Mouse (Mus musculus) stomach, postnatal 0 days (tissue): ENCODE data around the gene Zdhhc12. TPM values are rescaled to one million over a fixed set of nuclear protein-coding genes. Genes with fewer than 3 reads are reported as not detected.
"Not testable (repeated sequence)": the region's sequence is repeated elsewhere in the genome, so short reads cannot be mapped to it uniquely, and the experiment has no call there.

Experiments used
- ATAC-seq: fragments of 200-750 bp; cut with Nextera tagmentation; 2 replicates; pipeline ENCODE4 v1.8.0; 2017; ENCODE audit not compliant: low FRiP score, low TSS enrichment
- DNase-seq: peaks from one replicate; pipeline ENCODE4 v3.0.0-alpha.2; 2016; ENCODE audit warnings: low spot score
- H3K27ac ChIP-seq: fragments of 300-500 bp; sonication (generic); replicated peaks from 2 replicates; pipeline ENCODE4 v1.5.1; 2014; ENCODE audit warnings: mild to moderate bottlenecking, control low read depth
- H3K27me3 ChIP-seq: fragments of 300-500 bp; sonication (generic); 2 replicates; pipeline ENCODE4 v1.6.1; 2014; ENCODE audit warnings: low read length; ENCODE audit not compliant: control insufficient read depth, insufficient read depth
- H3K36me3 ChIP-seq: fragments of 300-500 bp; sonication (generic); 2 replicates; pipeline ENCODE4 v1.6.1; 2014; ENCODE audit warnings: low read length, mixed read lengths; ENCODE audit not compliant: control insufficient read depth, insufficient read depth
- H3K4me1 ChIP-seq: fragments of 300-500 bp; sonication (generic); replicated peaks from 2 replicates; pipeline ENCODE4 v1.6.1; 2014; ENCODE audit warnings: antibody characterized with exemption; ENCODE audit not compliant: control insufficient read depth, insufficient read depth
- H3K4me2 ChIP-seq: fragments of 300-500 bp; sonication (generic); replicated peaks from 2 replicates; pipeline ENCODE4 v1.6.1; 2014; ENCODE audit warnings: low read depth, mild to moderate bottlenecking, control low read depth, moderate library complexity
- H3K4me3 ChIP-seq: fragments of 300-500 bp; sonication (generic); 2 replicates; pipeline ENCODE4 v1.5.1; 2014; ENCODE audit warnings: low read depth, low read length, control low read depth
- H3K9ac ChIP-seq: fragments of 300-500 bp; sonication (generic); 2 replicates; pipeline ENCODE4 v1.6.1; 2014; ENCODE audit warnings: mild to moderate bottlenecking, low read length, control low read depth, mixed read lengths
- H3K9me3 ChIP-seq: fragments of 300-500 bp; sonication (generic); 2 replicates; pipeline ENCODE4 v1.6.1; 2016; ENCODE audit warnings: low read length; ENCODE audit not compliant: control insufficient read depth
- CTCF ChIP-seq: IDR thresholded peaks from 2 replicates; pipeline ENCODE4 v1.5.1; 2016; ENCODE audit warnings: antibody characterized with exemption, low read depth, mild to moderate bottlenecking, moderate library complexity
- EP300 ChIP-seq: optimal IDR thresholded peaks from 2 replicates; pipeline ENCODE3; 2016; ENCODE audit warnings: antibody characterized with exemption
- WGBS: fragments of 180-500 bp; shearing (Covaris S2); extraction: QIAGEN DNeasy Blood & Tissue Kit; methylation state at CpG from one replicate; pipeline ENCODE4 v1.1.7; 2014; 5-methylcytosine and 5-hydroxymethylcytosine counted together
- polyA plus RNA-seq: library from polyadenylated mRNA; unstranded; fragments of >200 nt; fragmentation: Nextera tagmentation; extraction: Ambion mirVana; gene quantifications from 2 replicates; pipeline ENCODE4 v1.2.1, GENCODE M21; 2015

Zdhhc12 gene
- polyA plus RNA-seq, 1 experiment from 2014 or later, result 27.8 TPM

DNA sequence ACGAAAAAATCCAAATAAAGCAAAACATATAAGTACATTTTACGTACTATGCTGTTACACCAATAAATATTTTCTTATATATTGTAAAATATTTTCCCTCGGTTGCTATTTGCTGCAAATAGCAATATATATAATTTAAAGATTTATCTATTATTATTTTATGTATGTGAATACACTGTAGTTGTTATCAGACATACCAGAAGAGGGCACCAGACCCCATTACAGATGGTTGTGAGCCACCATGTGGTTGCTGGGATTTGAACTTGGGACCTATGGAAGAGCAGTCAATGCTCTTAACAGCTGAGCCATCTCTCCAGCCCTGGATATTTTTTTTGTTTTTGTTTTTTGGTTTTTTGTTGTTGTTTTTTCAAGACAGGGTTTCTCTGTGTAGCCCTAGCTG lies 38.1 kb downstream of the Zdhhc12 start:
- H3K4me3 ChIP-seq, H3K27me3 ChIP-seq, DNase-seq, H3K4me1 ChIP-seq, H3K9me3 ChIP-seq, H3K36me3 ChIP-seq, H3K27ac ChIP-seq, H3K9ac ChIP-seq, ATAC-seq, H3K4me2 ChIP-seq: not testable (repeated sequence)
- peak; percentile 36 for TF ChIP-seq CTCF
- WGBS, result 93% methylated on average over 3 of the region's 3 CpGs

DNA sequence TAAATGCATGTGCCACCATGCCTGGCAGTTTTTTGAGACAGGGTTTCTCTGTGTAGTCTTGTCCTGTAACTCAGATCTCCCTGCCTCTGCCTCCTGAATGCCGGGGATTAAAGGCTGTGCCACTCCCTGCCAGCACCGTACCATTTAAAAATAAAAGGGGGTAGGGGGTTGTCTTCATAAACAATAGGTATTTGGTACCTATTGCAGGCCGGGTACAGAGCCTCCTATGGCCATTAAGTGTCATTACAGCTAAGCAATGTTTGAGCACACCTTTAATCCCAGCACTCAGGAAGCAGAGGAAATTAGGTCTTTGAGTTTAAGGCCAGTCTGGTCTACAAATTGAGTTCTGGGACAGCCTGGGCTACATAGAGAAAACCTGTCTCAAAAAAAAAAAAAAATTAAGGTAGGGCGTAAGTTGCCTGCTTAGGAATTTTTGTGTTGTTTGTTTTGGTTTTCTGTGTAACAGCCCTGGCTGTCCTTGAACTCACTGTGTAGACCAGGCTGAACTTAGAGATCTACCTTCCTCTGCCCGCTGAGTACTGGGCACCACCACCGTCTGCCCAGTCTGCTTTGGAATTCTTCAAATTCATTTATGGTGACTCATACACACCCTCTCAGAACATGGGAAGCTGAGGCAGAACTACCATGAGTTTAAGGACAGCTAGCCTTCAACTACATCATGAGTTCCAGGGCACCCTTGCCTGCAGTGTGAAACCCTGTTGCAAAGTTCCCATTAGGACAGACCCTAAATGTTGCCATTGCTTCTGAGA lies 41.3 kb downstream of the Zdhhc12 start:
- Histone ChIP-seq H3K27ac (no peak overlapping the region), H3K9ac (no peak overlapping the region), H3K9me3 (no peaks in the 10 kb centered on the region), H3K27me3 (no peaks in the 10 kb centered on the region), H3K4me1 (0 out of 2 replicates have a peak, but pooled peaks cover 2% of the 10 kb centered on the region), H3K4me3 (no peak overlapping the region), H3K4me2 (no peak overlapping the region), H3K36me3 (no peaks in the 10 kb centered on the region)
- no peak for ATAC-seq
- DNase-seq, result no peak
- no peak for TF ChIP-seq EP300
- peak; percentile 68 for TF ChIP-seq CTCF
- WGBS, result 30% methylated on average over 6 of the region's 6 CpGs

DNA sequence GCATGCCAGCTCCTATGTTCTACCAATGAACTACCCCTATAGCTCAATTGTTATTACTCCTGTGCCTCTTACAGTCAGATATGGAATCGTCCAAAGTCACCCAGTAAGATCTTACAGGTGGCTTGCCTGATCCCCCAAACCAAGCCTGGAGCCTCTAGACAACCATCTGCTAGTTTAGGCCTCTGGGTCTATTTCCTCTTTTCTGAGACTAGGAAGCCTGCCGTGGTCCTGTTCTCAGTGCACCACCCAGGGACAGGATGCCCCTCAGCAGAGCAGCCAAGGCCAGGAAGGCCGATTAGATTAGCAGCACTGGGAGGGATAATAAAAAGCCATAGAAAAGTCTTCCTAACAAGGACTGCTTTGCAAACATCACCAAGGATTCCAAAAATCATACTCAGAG lies 43.6 kb downstream of the Zdhhc12 start:
- Histone ChIP-seq H3K4me2 (no peak overlapping the region), H3K27ac (no peak overlapping the region), H3K9ac (no peak overlapping the region), H3K9me3 (no peaks in the 10 kb centered on the region), H3K36me3 (no peaks in the 10 kb centered on the region), H3K4me3 (no peak overlapping the region), H3K27me3 (no peaks in the 10 kb centered on the region), H3K4me1 (0 out of 2 replicates have a peak, but pooled peaks cover 2% of the 10 kb centered on the region)
- ATAC-seq (no peak), DNase-seq (no peak)
- no peak for TF ChIP-seq CTCF
- no peak for TF ChIP-seq EP300
- WGBS, result 80% methylated on average over 3 of the region's 3 CpGs

DNA sequence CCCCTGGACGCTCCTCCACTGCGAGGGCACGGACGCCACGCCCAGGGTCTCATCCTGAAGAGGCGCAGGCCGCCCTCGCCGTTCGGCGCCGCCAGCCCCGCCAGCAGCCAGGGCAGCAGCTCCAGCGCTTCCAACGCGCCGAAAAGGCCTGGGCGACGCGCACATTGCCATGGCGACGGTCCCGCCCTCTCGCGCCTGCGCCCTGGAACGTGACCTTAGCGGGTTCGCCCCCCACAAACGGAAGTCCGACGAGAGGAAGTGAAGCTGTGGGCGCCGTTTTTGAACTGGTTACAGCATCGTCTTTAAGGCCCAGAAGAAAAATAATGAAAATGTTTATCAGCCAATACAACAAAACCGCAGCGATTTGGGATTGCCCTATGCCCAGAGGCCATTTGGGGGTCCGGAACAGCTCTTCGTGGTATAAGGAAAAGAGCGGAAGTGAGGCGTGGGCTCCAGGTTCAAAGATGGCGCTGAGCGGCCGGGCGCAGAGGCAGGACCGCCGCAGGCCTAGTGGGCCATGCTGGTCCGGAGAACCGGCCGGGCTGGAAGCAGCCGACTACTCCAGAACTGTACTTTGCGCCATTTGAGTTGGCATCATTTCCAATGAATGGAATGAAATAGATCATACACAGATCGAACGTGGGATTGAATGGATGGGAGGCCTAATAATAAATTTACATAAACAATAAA lies 44.6 kb downstream of the Zdhhc12 start, which contains the start of gene Wdr34:
TSS of gene Wdr34 (minus strand) at position 183 of the 690 bp plus-strand sequence.
- TF ChIP-seq CTCF, result peak; percentile 11
- peak; percentile 20 for TF ChIP-seq EP300
- H3K4me2 ChIP-seq, result peak within 1 kb of the TSS; percentile 77
- peak within 1 kb of the TSS; percentile 75 for H3K9ac ChIP-seq
- 0 out of 2 replicates have a peak, but pooled peaks cover 2% of the 10 kb centered on the region for H3K4me1 ChIP-seq
- peak within 1 kb of the TSS; percentile 59 for H3K4me3 ChIP-seq
- peak; percentile 93 for ATAC-seq
- H3K9me3 ChIP-seq, result no peaks in the 10 kb centered on the region
- DNase-seq, result peak; percentile 98
- peak within 1 kb of the TSS; percentile 90 for H3K27ac ChIP-seq
- 1% methylated on average over 54 of the region's 54 CpGs for WGBS
- H3K36me3 ChIP-seq, result no peaks in the 10 kb centered on the region
- no peaks in the 10 kb centered on the region for H3K27me3 ChIP-seq

DNA sequence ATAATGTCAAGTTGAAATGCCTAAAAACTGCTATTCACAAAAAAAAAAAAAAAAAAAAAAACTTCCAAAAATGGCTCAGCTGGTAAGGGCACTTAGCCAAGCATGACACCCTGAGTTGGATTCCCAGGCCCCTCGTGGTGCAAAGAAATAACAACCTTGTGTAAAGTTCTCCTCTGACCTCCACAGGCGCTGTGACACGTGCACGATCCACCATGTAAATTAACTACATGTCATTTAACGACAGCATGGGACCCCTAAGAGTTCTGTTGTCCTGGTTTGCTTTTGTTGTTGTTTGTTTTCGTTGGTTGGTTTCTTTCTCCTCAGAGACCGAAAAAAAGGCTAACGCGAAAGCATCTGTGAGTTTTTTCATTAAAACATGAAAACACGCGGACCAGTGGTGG lies 45.3 kb downstream of the Zdhhc12 start:
- ATAC-seq, result no peak
- Histone ChIP-seq H3K27me3 (no peaks in the 10 kb centered on the region), H3K4me1 (0 out of 2 replicates have a peak, but pooled peaks cover 2% of the 10 kb centered on the region), H3K36me3 (no peaks in the 10 kb centered on the region), H3K4me3 (peak overlapping the region; percentile 59), H3K4me2 (peak overlapping the region; percentile 77), H3K9ac (peak overlapping the region; percentile 65), H3K27ac (no peak overlapping the region), H3K9me3 (no peaks in the 10 kb centered on the region)
- no peak for DNase-seq
- 49% methylated on average over 11 of the region's 11 CpGs for WGBS
- peak; percentile 8 for TF ChIP-seq EP300
- no peak for TF ChIP-seq CTCF

DNA sequence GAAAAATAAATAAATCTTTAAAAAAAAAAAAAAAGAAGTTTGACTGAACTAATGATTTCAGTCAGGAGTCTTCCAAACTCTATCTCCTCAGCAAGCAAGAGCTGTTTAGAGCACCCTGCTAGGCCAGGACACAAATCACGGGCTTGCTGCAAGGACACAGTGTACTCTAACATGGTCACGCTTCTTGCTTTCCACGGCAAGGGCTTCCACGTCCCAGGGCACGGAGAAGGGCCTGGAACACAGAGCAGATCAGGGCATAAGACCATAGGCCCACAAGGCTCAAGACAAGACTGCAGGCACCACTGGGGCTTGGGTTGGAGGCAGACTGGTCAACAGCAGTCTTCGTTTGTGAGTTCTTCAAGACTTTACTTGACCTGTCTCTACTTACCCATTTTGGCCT lies 46.3 kb downstream of the Zdhhc12 start:
- DNase-seq (no peak), ATAC-seq (no peak)
- no peak overlapping the region for H3K4me3 ChIP-seq
- 0 out of 2 replicates have a peak, but pooled peaks cover 2% of the 10 kb centered on the region for H3K4me1 ChIP-seq
- no peak overlapping the region for H3K4me2 ChIP-seq
- no peaks in the 10 kb centered on the region for H3K36me3 ChIP-seq
- H3K9me3 ChIP-seq, result no peaks in the 10 kb centered on the region
- WGBS, result 98% methylated on average over 6 of the region's 6 CpGs
- no peak overlapping the region for H3K9ac ChIP-seq
- no peak for TF ChIP-seq EP300
- TF ChIP-seq CTCF, result no peak
- no peak overlapping the region for H3K27ac ChIP-seq
- H3K27me3 ChIP-seq, result no peaks in the 10 kb centered on the region
